Mouse (Mus musculus) hindbrain, embryonic 10.5 days (tissue): ENCODE results near the gene Olfr1312. TPM values are rescaled to one million over a fixed set of nuclear protein-coding genes. Genes with fewer than 3 reads are reported as not detected.
"Not testable (repeated sequence)": the region's sequence is repeated elsewhere in the genome, so short reads cannot be mapped to it uniquely, and the experiment has no call there.

Experiments used
- DNase-seq: peaks from one replicate; pipeline ENCODE4 v3.0.0-alpha.2; 2017; ENCODE audit warnings: low spot score
- H3K27ac ChIP-seq: fragments of 300-500 bp; sonication (generic); 2 replicates; pipeline ENCODE4 v1.5.1; 2016; ENCODE audit warnings: mild to moderate bottlenecking, moderate library complexity
- H3K27me3 ChIP-seq: fragments of 300-500 bp; sonication (generic); 2 replicates; pipeline ENCODE4 v1.6.1; 2016; ENCODE audit warnings: mild to moderate bottlenecking; ENCODE audit not compliant: poor library complexity, insufficient read depth, severe bottlenecking
- H3K36me3 ChIP-seq: fragments of 300-500 bp; sonication (generic); 2 replicates; pipeline ENCODE4 v1.6.1; 2016; ENCODE audit warnings: mild to moderate bottlenecking, moderate library complexity
- H3K4me1 ChIP-seq: fragments of 300-500 bp; sonication (generic); replicated peaks from 2 replicates; pipeline ENCODE4 v1.6.1; 2016; ENCODE audit warnings: mild to moderate bottlenecking
- H3K4me3 ChIP-seq: fragments of 300-500 bp; sonication (generic); 2 replicates; pipeline ENCODE4 v1.5.1; 2016; ENCODE audit warnings: mild to moderate bottlenecking, moderate library complexity
- H3K9me3 ChIP-seq: fragments of 300-500 bp; sonication (generic); 2 replicates; pipeline ENCODE4 v1.6.1; 2016; ENCODE audit warnings: mild to moderate bottlenecking, moderate library complexity
- WGBS: fragments of 180-500 bp; shearing (Covaris S2); methylation state at CpG from one replicate; pipeline ENCODE4 v1.1.7; 2016; 5-methylcytosine and 5-hydroxymethylcytosine counted together
- polyA plus RNA-seq: library from polyadenylated mRNA; unstranded; fragments of >200 nt; fragmentation: Nextera tagmentation; extraction: Ambion mirVana; gene quantifications from 2 replicates; pipeline ENCODE4 v1.2.1, GENCODE M21; 2016

Olfr1312 gene
- not detected in 2 replicates for polyA plus RNA-seq

DNA sequence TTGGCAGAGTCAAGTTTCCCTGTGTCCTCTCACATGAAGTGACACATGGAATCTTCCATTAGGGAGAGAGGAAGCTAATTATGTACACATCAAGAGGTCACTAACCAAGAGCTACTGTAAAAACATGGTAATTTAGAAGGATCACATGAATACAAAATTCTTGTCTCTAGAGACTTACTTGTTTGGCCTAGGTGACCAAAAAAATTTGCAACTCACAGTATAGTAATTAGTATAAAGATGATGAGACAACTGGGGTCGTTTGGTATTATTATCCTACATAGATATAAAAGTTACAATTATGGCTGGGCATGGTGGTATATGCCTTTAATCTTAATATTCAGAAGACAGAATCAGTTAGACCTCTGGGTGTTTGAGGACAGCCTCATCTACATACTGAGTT lies at the start of gene Olfr1312:
TSS of gene Olfr1312 (minus strand) at position 101 of the 400 bp plus-strand sequence.
- H3K27ac ChIP-seq = no peak within 1 kb of the TSS
- H3K4me3 ChIP-seq = no peak within 1 kb of the TSS
- H3K27me3 ChIP-seq = no peaks in the 10 kb centered on the region
- DNase-seq = no peak
- no peaks in the 10 kb centered on the region for H3K9me3 ChIP-seq
- H3K36me3 ChIP-seq = no peaks in the 10 kb centered on the region
- 43% methylated on average over 1 of the region's 1 CpGs for WGBS
- H3K4me1 ChIP-seq = no peaks in the 10 kb centered on the region

DNA sequence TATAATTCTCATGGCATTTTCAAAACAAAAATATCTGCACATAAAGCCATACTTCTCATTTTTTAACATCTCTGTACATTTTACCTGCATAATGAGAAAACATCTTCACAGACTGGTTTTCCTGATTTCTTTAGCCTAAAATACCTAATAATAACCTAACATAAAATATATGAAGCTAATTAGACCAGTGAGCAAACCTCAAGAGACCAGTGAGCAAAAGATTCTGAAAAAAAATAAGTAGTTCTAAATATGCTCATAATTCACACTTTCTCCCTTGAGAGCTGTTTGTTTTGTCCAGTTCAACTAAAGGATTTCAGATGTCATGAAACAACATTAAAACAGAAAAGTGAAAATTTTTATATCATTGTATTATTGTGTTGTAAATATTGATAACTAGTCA lies 46.6 kb upstream of the Olfr1312 start, which contains the start of gene Olfr1314:
TSS of gene Olfr1314 (minus strand) at position 101 of the 400 bp plus-strand sequence.
- no peak for DNase-seq
- no peaks in the 10 kb centered on the region for H3K4me1 ChIP-seq
- no peaks in the 10 kb centered on the region for H3K9me3 ChIP-seq
- H3K4me3 ChIP-seq = no peak within 1 kb of the TSS
- H3K36me3 ChIP-seq = no peaks in the 10 kb centered on the region
- H3K27me3 ChIP-seq = no peaks in the 10 kb centered on the region
- no peak within 1 kb of the TSS for H3K27ac ChIP-seq

DNA sequence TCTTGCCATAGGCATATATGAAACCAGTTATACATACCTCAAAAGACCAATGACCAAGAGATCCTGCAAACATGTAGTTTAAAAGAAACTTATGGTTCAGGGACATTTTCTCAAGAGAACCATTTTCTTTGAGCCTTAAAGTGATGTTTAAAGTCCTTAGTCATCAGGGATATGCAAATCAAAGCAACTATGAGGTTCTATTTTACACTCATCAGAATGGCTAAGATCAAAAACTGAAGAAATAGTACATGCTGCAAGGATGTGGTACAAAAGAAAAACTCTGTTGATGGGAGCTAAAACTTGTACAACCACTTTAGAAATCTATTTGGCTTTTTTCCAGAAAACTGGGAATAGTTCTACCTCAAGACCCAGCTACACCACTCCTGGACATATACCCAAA lies 27.7 kb upstream of the Olfr1312 start, which contains the start of gene Olfr1313:
TSS of gene Olfr1313 (minus strand) at position 101 of the 400 bp plus-strand sequence.
- Histone ChIP-seq H3K9me3 (no peaks in the 10 kb centered on the region), H3K27ac (no peak within 1 kb of the TSS), H3K4me3 (no peak within 1 kb of the TSS), H3K36me3 (no peaks in the 10 kb centered on the region), H3K27me3 (no peaks in the 10 kb centered on the region), H3K4me1 (no peaks in the 10 kb centered on the region)
- no peak for DNase-seq

DNA sequence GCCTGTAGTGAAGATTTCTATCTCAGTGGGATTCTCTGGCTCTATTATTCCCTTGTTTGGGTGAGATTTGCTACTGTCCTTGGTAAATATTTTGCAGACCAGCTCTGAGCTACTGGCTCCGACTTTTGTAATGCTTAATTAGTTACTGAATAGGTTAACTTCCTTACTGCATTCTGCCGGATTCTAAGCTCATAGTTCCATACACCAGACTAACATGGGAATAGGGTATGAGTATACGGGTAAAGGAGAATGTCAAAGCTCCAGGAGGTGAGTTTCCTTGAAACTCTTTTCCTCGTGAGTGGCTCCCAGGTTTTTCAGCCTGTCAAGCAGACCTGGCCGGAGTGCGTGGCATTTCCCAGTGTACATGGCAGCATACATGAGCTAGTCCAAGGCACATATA lies 23.1 kb downstream of the Olfr1312 start:
- not testable (repeated sequence) for DNase-seq, H3K36me3 ChIP-seq, H3K4me3 ChIP-seq, H3K9me3 ChIP-seq, H3K4me1 ChIP-seq, H3K27ac ChIP-seq, H3K27me3 ChIP-seq
- 53% methylated on average over 6 of the region's 6 CpGs for WGBS

DNA sequence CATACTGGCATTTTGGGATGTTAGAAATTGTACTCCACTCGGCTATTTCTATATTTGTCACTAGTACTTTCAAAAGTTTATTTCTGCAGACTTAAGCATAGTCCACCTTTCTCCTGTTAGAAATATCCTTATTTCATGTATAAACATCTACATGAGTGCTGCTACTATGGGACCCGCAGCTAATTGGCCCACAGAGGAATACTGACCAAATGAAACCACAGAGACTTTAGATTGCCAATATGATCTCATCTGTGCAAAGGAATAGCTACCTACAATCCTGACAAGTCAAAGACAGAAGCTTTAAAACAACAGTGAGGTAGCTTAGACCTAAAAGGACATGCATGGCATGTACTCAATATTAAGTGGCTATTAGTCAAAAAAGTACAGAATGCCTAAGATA lies 25.7 kb downstream of the Olfr1312 start, which contains the start of gene Olfr1311:
TSS of gene Olfr1311 (minus strand) at position 101 of the 400 bp plus-strand sequence.
- no peaks in the 10 kb centered on the region for H3K4me1 ChIP-seq
- WGBS = 90% methylated on average over 2 of the region's 2 CpGs
- no peaks in the 10 kb centered on the region for H3K36me3 ChIP-seq
- no peak for DNase-seq
- no peaks in the 10 kb centered on the region for H3K27me3 ChIP-seq
- no peak within 1 kb of the TSS for H3K27ac ChIP-seq
- H3K9me3 ChIP-seq = no peaks in the 10 kb centered on the region
- no peak within 1 kb of the TSS for H3K4me3 ChIP-seq

DNA sequence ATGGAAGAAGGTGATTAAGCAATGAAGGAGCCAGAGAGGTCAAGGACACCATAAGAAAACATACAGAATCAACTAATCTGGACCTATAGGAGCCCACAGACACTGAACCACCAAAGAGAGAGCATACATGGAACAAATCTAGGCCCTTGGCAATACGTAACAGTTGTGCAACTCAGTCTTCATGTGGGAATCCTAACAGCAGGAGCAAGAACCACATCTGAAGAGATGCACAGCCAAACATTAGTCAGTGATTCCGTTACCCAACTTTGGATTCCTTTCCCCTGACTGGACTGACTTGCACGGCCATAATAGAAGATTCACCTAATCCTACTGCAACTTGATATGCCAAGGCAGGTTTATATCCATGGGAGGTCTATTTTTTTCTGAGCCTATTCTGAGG lies 35.1 kb downstream of the Olfr1312 start:
- Histone ChIP-seq H3K27me3 (no peaks in the 10 kb centered on the region), H3K36me3 (no peaks in the 10 kb centered on the region), H3K4me1 (no peaks in the 10 kb centered on the region), H3K27ac (no peak overlapping the region), H3K4me3 (no peak overlapping the region), H3K9me3 (no peaks in the 10 kb centered on the region)
- DNase-seq = no peak
- WGBS = 87% methylated on average over 3 of the region's 3 CpGs

DNA sequence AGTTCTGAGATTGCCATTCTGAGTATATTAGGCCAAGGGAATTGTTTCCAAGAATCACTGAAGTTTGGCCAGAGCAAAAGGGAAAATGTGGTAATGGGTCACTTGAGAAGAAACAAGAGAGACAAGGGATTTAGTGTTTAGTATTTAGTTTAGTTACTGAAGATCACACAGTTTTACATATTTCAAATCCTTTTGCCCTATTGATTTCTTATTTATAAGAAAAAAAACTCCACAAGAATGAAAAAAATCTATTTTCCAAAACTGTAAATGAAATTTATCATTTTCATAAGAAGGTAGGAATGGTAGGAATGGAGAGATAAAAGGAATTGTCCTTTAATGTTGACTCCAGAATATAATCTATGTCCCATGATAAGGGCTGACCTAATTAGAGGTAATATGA lies 37.4 kb downstream of the Olfr1312 start, which contains the start of gene Olfr1310:
TSS of gene Olfr1310 (minus strand) at position 101 of the 400 bp plus-strand sequence.
- Histone ChIP-seq H3K4me1 (no peaks in the 10 kb centered on the region), H3K9me3 (no peaks in the 10 kb centered on the region), H3K36me3 (no peaks in the 10 kb centered on the region), H3K27me3 (no peaks in the 10 kb centered on the region), H3K4me3 (no peak within 1 kb of the TSS), H3K27ac (no peak within 1 kb of the TSS)
- no peak for DNase-seq

DNA sequence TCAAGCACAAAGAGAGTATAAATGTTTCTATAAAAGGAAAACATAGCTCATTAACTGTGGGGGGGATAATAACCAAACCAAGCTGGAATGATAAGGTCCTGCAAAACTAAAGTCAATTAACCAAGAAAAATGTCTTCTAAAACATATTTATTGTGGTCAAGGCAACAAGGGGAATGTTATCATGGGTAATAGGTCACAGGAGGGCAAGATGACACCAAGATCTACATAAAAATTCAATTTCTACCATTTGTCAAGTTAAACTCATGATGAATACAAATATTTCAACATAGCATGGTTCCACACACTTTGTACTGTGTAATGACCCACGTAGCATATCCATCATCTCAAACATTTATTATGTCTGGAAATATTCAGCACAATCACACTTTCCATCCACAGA lies 59.9 kb downstream of the Olfr1312 start, which contains the start of gene Olfr1309:
TSS of gene Olfr1309 (minus strand) at position 101 of the 400 bp plus-strand sequence.
- no peaks in the 10 kb centered on the region for H3K27me3 ChIP-seq

More for the DNA sequence above, 59.9 kb downstream of the Olfr1312 start, which contains the start of gene Olfr1309:
- H3K4me1 ChIP-seq = no peaks in the 10 kb centered on the region
- no peaks in the 10 kb centered on the region for H3K36me3 ChIP-seq
- no peak for DNase-seq
- 74% methylated on average over 1 of the region's 1 CpGs for WGBS
- no peak within 1 kb of the TSS for H3K4me3 ChIP-seq
- H3K27ac ChIP-seq = no peak within 1 kb of the TSS
- no peaks in the 10 kb centered on the region for H3K9me3 ChIP-seq

Other genes starting within 250 kb of the Olfr1312 start
- not detected in 2 replicates for gene Olfr1303, start 229.9 kb downstream of the Olfr1312 start, polyA plus RNA-seq
- gene Olfr1305, start 173.1 kb downstream of the Olfr1312 start, polyA plus RNA-seq = not detected in 2 replicates
- gene Olfr1306, start 134.0 kb downstream of the Olfr1312 start, polyA plus RNA-seq = not detected in 2 replicates
- gene Olfr1307, start 100.8 kb downstream of the Olfr1312 start, polyA plus RNA-seq = not detected in 2 replicates
- gene Olfr1308, start 85.3 kb downstream of the Olfr1312 start, polyA plus RNA-seq = not detected in 2 replicates
- not detected in 2 replicates for gene Olfr1309, start 60.0 kb downstream of the Olfr1312 start, polyA plus RNA-seq
- not detected in 2 replicates for gene Olfr1310, start 37.5 kb downstream of the Olfr1312 start, polyA plus RNA-seq
- not detected in 2 replicates for gene Olfr1311, start 25.8 kb downstream of the Olfr1312 start, polyA plus RNA-seq
- not detected in 2 replicates for gene Olfr1313, start 27.6 kb upstream of the Olfr1312 start, polyA plus RNA-seq
- gene Olfr1314, start 46.5 kb upstream of the Olfr1312 start, polyA plus RNA-seq = not detected in 2 replicates
- not detected in 2 replicates for gene Olfr1315-ps1, start 65.2 kb upstream of the Olfr1312 start, polyA plus RNA-seq
- not detected in 2 replicates for gene Olfr1316, start 84.7 kb upstream of the Olfr1312 start, polyA plus RNA-seq
- gene Olfr1317, start 90.1 kb upstream of the Olfr1312 start, polyA plus RNA-seq = not detected in 2 replicates
- not detected in 2 replicates for gene Olfr1318, start 104.0 kb upstream of the Olfr1312 start, polyA plus RNA-seq
- gene Lpcat4, start 189.2 kb upstream of the Olfr1312 start, polyA plus RNA-seq = 13.3 and 14.8 TPM in 2 replicates
- not detected in 2 replicates for gene Nutm1, start 209.1 kb upstream of the Olfr1312 start, polyA plus RNA-seq
- 178 and 208 TPM in 2 replicates for gene Nop10, start 211.7 kb upstream of the Olfr1312 start, polyA plus RNA-seq
- gene Slc12a6, start 215.6 kb upstream of the Olfr1312 start, polyA plus RNA-seq = 8.7 and 11.2 TPM in 2 replicates
- not detected in 2 replicates for gene Gm21985, start 216.1 kb upstream of the Olfr1312 start, polyA plus RNA-seq